Mouse (Mus musculus): ENCODE measurements around the gene Ephx1. TPM values are rescaled to one million over a fixed set of nuclear protein-coding genes. Genes with fewer than 3 reads are reported as not detected.

Gene Ephx1
- 20.6 and 35.6 TPM in 2 replicates for polyA plus RNA-seq (2021; fragmentation: Nextera tagmentation)
- long read RNA-seq, experiment 1, transcript Ephx1-201 (9 exons, 1,741 nt), result major isoform, 22 of 25 reads
- long read RNA-seq, experiment 1, partial matches to known transcripts, result 3 of 25 reads
- long read RNA-seq, experiment 1, other reads (novel, unspliced or antisense), result 0 of 25 reads
- long read RNA-seq, experiment 2, transcript Ephx1-201 (9 exons, 1,741 nt), result major isoform, 55 of 68 reads
- long read RNA-seq, experiment 2, partial matches to known transcripts, result 4 of 68 reads
- long read RNA-seq, experiment 2, other reads (novel, unspliced or antisense), result 9 of 68 reads

DNA sequence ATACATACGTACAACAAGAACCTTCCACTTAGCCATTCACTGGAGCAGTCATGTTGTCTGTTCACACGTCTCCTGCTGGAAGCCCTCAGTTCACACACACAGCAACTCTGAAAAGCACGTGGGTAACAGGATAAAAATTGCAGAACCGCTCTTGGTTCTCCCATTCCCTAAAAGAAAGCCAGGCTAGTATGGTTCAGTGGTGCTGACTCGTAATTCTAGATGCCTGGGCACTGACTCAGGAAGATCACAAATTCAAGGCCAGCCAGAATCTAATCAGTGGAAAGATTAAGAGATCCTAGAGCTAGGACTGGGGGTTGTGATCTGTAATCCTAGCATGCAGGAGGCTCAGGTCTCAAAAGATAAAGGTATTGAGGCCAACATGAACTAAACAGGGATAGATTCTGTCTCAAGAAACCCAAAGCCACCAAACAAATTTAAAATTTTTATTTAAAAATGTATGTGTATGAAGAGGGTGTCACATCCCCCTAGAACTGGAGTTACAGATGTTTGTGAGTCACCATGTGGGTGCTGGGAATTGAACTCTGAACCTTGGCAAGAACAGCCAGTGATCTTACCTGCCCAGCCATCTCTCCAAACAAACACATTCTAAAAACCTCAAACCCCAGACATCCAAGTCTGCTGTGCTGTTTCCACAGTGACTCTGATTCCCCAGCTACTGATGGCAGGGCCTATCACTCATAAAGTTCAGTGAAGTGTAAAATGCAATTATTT lies at the start of gene Ephx1:
Gene Ephx1 (minus strand): TSS at position 149 of the 732 bp plus-strand sequence.

DNA sequence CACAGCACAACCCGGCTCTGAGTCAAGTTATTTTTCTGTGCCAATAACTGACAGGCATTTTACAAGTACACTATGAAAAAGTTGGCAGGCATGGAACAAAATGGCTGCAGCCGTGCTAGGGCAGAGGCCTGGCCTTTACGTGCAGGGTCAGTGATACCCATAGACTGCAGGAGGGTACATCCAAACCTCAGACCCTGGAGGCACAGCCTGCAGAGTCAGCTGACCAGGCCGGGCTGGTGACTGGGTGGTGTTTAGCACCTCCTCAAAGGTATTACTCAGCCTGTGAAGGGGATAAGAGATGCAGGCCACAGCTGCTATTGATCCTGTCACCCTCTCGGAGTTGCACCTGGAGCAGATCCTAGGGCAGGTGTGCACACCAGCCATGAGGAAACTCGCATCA lies 30.2 kb upstream of the Ephx1 start, which contains the start of gene 9130409I23Rik:
Gene 9130409I23Rik (plus strand): TSS at position 301 of the 400 bp plus-strand sequence.

DNA sequence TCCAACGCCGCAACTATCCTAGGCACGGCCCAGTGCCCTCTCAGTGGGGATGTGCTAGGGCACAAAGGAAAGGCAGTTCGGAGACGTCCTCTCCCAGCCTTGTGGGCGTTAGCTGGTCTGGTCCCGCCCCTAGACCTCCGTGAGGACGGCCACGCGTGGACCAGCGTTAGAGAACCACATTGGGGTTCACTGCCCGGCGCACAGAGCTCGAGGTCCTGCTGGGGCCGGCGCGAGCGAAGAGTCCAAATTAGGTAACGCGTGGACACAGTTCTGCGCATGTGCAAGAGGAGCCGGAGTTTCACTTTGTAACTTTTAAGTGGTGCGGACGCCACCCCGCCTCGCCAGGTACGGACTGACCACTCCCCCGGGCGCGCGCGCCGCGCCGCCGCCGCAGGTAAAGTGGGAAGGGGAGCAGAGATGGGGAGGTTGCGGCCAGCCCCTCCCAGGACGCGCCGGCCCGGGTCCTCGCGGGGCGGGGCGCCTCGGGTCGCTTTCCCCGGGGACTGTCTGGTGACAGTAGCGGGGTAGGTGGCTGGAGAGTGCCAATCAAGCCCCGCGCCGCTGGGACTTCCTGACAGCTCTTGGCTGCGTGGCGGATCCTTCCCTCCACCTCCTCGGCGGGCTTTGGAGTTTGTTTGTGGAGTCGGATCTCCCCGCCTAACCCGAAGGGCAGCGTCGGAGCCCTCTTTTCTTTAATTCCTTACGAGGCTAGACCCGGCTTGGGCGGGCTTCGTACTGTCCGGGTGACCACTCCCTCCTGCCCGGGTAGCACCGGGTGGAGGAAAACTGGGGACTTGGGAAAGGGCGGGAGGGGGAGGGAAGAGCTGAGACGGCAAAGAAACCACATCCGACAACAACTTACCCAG lies 78.3 kb downstream of the Ephx1 start, which contains the start of gene Tmem63a:
Gene Tmem63a (plus strand): TSS at position 179 of the 866 bp plus-strand sequence.

DNA sequence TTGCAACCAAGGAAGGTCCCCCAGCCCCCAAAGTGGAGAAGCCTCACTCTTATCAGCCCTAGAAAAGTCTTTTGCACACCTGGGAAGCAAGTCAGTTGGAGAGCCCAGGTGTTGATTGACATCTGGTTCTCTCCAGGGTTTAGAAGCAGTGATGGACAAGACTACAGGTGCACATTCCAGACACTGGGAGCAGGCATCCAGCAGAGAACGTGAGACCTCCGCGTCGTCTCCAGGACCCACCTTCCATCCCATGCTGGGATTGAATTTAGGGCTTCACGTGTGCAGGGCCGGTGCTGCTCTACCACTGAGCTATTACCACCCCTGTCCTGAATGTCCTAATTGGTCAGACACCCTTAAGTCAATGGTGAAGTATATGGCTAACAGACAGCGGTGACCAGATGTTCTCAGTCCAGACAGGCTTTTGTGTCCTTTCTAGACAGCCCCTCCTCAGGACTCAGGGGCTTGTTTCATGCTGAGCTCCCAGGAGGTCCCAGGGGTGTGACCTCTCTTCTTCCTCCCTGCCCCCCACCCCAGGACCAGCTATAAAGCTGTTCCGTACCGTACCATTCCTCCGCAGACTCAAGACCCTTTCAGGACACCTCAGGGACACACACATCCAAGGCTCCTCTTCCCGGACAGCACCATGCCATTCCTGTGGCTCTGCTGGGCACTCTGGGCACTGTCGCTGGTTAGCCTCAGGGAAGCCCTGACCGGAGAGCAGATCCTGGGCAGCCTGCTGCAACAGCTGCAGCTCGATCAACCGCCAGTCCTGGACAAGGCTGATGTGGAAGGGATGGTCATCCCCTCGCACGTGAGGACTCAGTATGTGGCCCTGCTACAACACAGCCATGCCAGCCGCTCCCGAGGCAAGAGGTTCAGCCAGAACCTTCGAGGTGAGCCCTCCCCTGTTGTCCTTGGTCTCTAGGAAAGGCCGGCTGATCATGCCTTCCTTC lies 86.0 kb downstream of the Ephx1 start, which contains the start of gene Lefty1:
Gene Lefty1 (plus strand): TSS at position 556 of the 953 bp plus-strand sequence.

Other genes starting within 250 kb of the Ephx1 start
- 347 and 349 TPM in 2 replicates for gene H3f3a, start 207.0 kb downstream of the Ephx1 start, polyA plus RNA-seq (2021; fragmentation: Nextera tagmentation)
- 17.7 and 18.8 TPM in 2 replicates for gene Sde2, start 169.8 kb downstream of the Ephx1 start, polyA plus RNA-seq (2021; fragmentation: Nextera tagmentation)
- 1.8 and 3.0 TPM in 2 replicates for gene Lefty2, start 127.8 kb downstream of the Ephx1 start, polyA plus RNA-seq (2021; fragmentation: Nextera tagmentation)
- gene Pycr2, start 116.6 kb downstream of the Ephx1 start, polyA plus RNA-seq (2021; fragmentation: Nextera tagmentation), result 86.1 and 94.6 TPM in 2 replicates
- gene Lefty1, start 85.9 kb downstream of the Ephx1 start, polyA plus RNA-seq (2021; fragmentation: Nextera tagmentation), result 21.8 and 22.7 TPM in 2 replicates
- gene Tmem63a, start 78.6 kb downstream of the Ephx1 start, polyA plus RNA-seq (2021; fragmentation: Nextera tagmentation), result 27.1 and 29.2 TPM in 2 replicates
- gene 9130409I23Rik, start 30.3 kb upstream of the Ephx1 start, polyA plus RNA-seq (2021; fragmentation: Nextera tagmentation), result not detected in 2 replicates
- 6.0 and 6.8 TPM in 2 replicates for gene Nvl, start 123.3 kb upstream of the Ephx1 start, polyA plus RNA-seq (2021; fragmentation: Nextera tagmentation)
- gene Cnih4, start 123.8 kb upstream of the Ephx1 start, polyA plus RNA-seq (2021; fragmentation: Nextera tagmentation), result 38.7 and 51.0 TPM in 2 replicates
- gene Wdr26, start 191.1 kb upstream of the Ephx1 start, polyA plus RNA-seq (2021; fragmentation: Nextera tagmentation), result 13.2 and 13.9 TPM in 2 replicates

Data from layer of hippocampus, adult 6 months (tissue).